Mouse (Mus musculus) brown adipose tissue, adult 24 weeks (tissue): ENCODE measurements around the gene Lcn6. TPM values are rescaled to one million over a fixed set of nuclear protein-coding genes. Genes with fewer than 3 reads are reported as not detected.

Source experiments
- H3K27ac ChIP-seq: fragments of 200-500 bp; replicated peaks from 2 replicates; pipeline ENCODE4 v1.5.1; 2012; ENCODE audit warnings: low read depth, mild to moderate bottlenecking, low read length
- H3K4me1 ChIP-seq: fragments of 200-500 bp; 2 replicates; pipeline ENCODE4 v1.6.1; 2012; ENCODE audit warnings: low read length, mixed read lengths; ENCODE audit not compliant: control insufficient read depth, insufficient read depth, insufficient read length
- H3K4me3 ChIP-seq: fragments of 200-500 bp; 2 replicates; pipeline ENCODE4 v1.5.1; 2012; ENCODE audit warnings: low read depth, mild to moderate bottlenecking, low read length, moderate library complexity; ENCODE audit not compliant: insufficient read depth
- polyA plus RNA-seq: library from polyadenylated mRNA; stranded (reverse); fragments of >200 nt; gene quantifications from 2 replicates; pipeline ENCODE4 v1.2.4, GENCODE M21; 2012; ENCODE audit not compliant: missing spikeins, insufficient read depth, insufficient read length

Gene Lcn6
- polyA plus RNA-seq, result not detected in 2 replicates

- H3K4me3 ChIP-seq, result no peak within 1 kb of the TSS
- H3K27ac ChIP-seq, result no peak within 1 kb of the TSS
- no peaks in the 10 kb centered on the region for H3K4me1 ChIP-seq
Observed at GRCm38 (mm10) chr2:25676486-25676885, at the start of gene Lcn6. Gene Lcn6 (plus strand): TSS chr2:25676786.

DNA sequence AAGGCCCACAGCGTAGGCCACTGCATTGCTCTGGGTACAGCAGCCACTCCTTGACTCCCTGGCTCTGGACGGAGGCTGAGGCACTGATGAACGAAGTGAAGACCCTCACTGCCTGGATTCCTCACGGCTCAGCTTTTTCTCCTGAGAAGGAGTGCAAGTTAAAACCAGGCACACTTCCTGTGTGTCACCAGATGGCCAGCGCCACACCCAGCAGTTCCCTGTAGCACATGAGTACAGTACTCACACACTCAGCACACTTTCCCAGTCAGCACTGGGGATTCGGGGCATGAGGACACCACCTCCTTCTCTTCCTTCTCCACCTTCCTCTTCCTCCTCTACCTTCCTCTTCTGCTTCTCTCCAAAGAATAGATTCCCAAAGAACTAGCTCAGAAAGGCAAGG is 48.8 kb upstream of the Lcn6 start, which contains the start of gene Fcna:
Gene Fcna, minus strand, starts transcription at position 220 of the 400 bp plus-strand sequence.
- Histone ChIP-seq H3K4me3 (no peak within 1 kb of the TSS), H3K4me1 (no peaks in the 10 kb centered on the region), H3K27ac (no peak within 1 kb of the TSS)

DNA sequence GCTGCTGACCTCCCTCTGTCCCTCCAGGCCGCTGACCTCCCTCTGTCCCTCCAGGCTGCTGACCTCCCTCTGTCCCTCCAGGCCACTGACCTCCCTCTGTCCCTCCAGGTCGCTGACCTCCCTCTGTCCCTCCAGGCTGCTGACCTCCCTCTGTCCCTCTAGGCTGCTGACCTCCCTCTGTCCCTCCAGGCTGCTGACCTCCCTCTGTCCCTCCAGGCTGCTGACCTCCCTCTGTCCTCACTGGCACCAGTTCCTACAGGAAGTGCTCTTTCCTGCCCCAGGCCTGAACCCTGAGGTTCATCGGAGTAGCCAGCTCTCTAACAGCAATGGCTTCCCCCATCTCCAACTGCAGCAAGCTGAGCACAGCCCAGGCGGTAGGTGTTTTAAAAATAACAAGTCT is 47.8 kb upstream of the Lcn6 start:
- Histone ChIP-seq H3K27ac (no peak overlapping the region), H3K4me1 (no peaks in the 10 kb centered on the region), H3K4me3 (no peak overlapping the region)

- Histone ChIP-seq H3K27ac (no peak overlapping the region), H3K4me1 (no peaks in the 10 kb centered on the region), H3K4me3 (no peak overlapping the region)
Observed at GRCm38 (mm10) chr2:25633616-25634015, 43.0 kb upstream of the Lcn6 start.

GRCm38 (mm10) chr2:25634046-25634445 is 42.5 kb upstream of the Lcn6 start:
- H3K4me1 ChIP-seq, result no peaks in the 10 kb centered on the region
- no peak overlapping the region for H3K4me3 ChIP-seq
- no peak overlapping the region for H3K27ac ChIP-seq

- Histone ChIP-seq H3K4me3 (no peak overlapping the region), H3K4me1 (no peaks in the 10 kb centered on the region), H3K27ac (no peak overlapping the region)
Observed at GRCm38 (mm10) chr2:25639890-25640289, 36.7 kb upstream of the Lcn6 start.

DNA sequence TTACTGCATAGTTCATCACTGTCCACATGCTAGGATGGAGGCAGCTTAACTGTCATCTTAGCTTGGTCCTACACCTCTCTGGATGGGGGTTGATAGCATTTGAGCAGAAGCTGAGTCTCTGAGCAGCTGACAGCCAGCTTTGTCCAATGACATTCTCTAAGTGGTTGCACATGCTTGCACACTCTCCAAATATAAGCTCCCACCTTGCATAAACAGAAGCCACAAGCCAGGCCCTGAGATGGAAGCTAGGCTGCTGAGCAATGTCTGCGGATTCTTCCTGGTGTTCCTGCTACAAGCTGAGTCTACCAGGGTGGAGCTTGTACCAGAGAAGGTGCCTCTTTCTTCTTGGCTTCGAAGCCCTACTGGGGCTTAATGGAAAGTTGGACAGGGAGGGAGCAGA is 23.7 kb upstream of the Lcn6 start, which contains the start of gene Lcn8:
Gene Lcn8, plus strand, starts transcription at position 219 of the 400 bp plus-strand sequence.
- Histone ChIP-seq H3K4me1 (no peaks in the 10 kb centered on the region), H3K4me3 (no peak within 1 kb of the TSS), H3K27ac (no peak within 1 kb of the TSS)

- H3K27ac ChIP-seq, result no peak overlapping the region
- no peaks in the 10 kb centered on the region for H3K4me1 ChIP-seq
- no peak overlapping the region for H3K4me3 ChIP-seq
Observed at GRCm38 (mm10) chr2:25654502-25654901, 22.1 kb upstream of the Lcn6 start.

DNA sequence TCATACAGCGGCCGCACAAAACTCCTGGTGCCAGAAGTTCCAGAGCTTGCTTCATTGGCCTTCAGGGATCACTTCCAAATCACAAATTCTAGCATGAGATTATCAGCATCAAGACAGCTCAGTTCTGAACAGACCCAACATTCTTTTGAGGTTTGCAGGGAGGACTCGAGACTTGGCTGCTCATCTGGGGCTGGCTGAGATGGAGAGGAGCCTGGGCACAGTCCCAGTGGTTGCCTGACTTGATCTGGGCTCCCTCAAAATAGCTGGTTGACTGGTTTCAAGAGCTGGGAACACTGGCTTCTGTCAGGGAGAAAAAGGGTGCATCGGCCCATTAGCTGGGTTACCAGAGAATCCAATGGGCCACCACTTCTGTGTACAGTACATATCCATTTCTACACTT is 19.9 kb upstream of the Lcn6 start:
- no peak overlapping the region for H3K4me3 ChIP-seq
- H3K27ac ChIP-seq, result no peak overlapping the region
- no peaks in the 10 kb centered on the region for H3K4me1 ChIP-seq

GRCm38 (mm10) chr2:25657246-25657645 is 19.3 kb upstream of the Lcn6 start:
- no peak overlapping the region for H3K27ac ChIP-seq

DNA sequence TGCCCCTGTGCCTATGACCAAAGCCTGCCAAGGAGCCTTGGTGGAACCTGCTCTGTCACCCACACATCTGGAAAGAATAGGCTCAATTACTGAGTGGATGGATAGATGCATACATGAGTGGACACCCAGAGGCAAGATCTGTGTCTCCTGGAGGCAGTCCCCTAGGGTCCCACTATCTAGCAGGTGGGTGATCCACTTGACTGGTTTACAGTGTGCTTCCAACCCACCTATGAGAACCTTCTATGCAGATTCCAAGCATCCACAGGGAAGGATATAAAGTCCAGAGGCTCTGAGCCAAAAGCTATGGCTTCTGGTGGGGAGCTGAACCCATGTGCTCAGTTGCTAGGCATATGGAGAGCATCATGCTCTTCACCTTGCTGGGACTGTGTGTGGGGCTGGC is 18.9 kb upstream of the Lcn6 start, which contains the start of gene Lcn5:
Gene Lcn5, plus strand, starts transcription at position 301 of the 400 bp plus-strand sequence.
- Histone ChIP-seq H3K4me3 (no peak within 1 kb of the TSS), H3K4me1 (no peaks in the 10 kb centered on the region), H3K27ac (no peak within 1 kb of the TSS)

More at GRCm38 (mm10) chr2:25657246-25657645, 19.3 kb upstream of the Lcn6 start:
- Histone ChIP-seq H3K4me3 (no peak overlapping the region), H3K4me1 (no peaks in the 10 kb centered on the region)

DNA sequence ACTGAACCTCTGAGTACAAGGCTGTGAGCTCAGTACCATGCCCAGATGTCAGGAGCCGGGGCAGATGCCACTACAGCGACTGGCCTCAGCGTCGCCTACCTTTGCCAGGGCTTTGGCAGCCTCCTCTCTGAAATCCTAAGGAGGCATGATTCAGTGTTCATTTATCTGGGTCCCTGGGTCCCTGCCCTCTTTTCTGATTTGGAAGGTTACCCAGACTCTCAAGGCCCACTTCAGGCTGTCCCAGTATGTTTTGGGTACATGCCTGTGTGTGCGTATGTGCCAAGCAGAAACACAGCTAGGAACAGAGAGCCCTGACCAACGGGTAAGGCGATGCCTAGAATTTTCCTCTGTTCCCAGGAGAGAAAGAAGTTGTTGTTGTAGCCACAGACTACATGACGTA is 16.3 kb upstream of the Lcn6 start:
- no peaks in the 10 kb centered on the region for H3K4me1 ChIP-seq
- H3K27ac ChIP-seq, result no peak overlapping the region
- no peak overlapping the region for H3K4me3 ChIP-seq

DNA sequence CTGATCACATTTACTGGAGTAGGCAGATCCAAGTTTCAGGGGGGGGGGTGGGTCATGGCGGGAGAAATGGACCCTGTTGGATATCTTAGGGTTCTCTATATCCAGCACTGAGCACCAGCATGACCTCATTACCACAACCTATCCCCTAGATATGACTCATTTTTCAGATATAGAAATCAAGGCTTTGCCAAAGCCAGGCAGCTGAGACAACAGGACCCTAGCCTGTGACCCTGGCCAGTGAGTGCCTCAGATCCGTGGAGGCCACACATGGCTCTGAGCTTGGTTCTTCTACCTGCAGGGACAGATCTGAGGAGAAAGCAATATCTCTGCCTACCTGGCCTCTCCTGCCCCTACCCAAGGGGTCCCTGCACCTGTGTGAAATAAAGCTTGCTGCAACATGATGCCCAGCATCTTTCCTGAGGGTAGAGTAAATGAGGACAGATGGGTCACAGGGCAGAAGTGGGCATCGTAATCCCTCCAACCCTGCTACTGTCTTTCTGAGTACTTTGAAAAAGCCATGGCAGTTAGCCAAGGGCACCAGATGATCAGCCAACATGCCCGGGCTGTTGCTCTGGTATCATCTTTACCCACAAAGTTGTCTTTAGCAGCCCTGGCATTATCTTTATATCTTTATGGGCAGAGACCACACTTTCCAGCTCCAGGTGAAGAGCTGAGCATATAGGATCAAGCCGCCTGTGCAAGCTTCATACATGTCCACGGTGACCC is 15.2 kb upstream of the Lcn6 start:
- H3K27ac ChIP-seq, result no peak overlapping the region
- no peaks in the 10 kb centered on the region for H3K4me1 ChIP-seq
- H3K4me3 ChIP-seq, result no peak overlapping the region

DNA sequence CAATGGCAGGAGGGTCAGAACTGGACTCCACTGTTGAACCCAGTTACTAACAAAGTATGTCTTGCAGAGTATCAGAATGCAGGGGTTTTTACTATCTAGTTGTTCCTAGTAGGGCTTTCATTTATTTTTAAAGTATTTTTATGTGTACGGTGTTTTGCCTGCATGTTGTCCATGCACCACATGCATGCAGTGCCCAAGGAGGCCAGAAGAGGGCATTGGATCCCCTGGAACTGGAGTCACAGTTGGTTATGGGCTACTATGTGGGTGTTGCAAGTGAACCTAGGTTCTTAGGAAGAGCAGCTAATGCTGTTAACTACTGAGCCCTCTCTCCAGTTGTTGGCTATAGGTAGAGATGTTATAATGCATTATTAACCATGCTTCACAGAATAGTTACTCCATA is 13.1 kb upstream of the Lcn6 start:
- Histone ChIP-seq H3K27ac (no peak overlapping the region), H3K4me1 (no peaks in the 10 kb centered on the region), H3K4me3 (no peak overlapping the region)

GRCm38 (mm10) chr2:25664125-25664524 is 12.5 kb upstream of the Lcn6 start:
- H3K4me3 ChIP-seq, result no peak overlapping the region
- no peak overlapping the region for H3K27ac ChIP-seq
- H3K4me1 ChIP-seq, result no peaks in the 10 kb centered on the region

DNA sequence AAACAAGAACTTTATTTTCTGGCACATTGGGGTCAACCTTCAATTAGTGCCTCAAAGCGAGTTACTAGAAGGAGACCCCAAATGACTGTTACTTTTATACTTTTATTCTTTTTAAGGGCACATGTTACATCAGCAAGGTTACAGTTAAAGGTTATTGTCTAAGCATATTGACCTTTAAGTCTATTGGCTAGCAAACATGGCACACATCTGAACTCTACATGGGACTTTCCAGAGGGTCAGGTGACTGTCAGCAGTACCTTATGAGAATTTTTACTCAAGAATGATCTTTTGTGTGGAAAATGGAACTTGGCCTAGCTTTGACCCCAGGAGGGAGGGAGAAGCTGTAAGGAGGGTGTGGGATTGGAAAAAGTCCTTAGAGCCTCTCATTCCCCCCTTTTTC is 10.1 kb upstream of the Lcn6 start:
- Histone ChIP-seq H3K27ac (no peak overlapping the region), H3K4me1 (no peaks in the 10 kb centered on the region), H3K4me3 (no peak overlapping the region)
